10 mouse cellular contexts compared by ENCODE assay signal in genomic region chr5:107046501-107046931, GRCm38 (mm10).
DNase-seq lines count a peak whose midpoint lies in the region; ATAC-seq and TF ChIP-seq lines count a peak whose summit lies in the region.
"Had no signal": no experiment of that assay in that cellular context is flagged by ENCODE, and none has a peak within 500 bp of the region (broad histone marks: within the 10 kb centered on the region; RNA-seq: fewer than 3 reads in every experiment).

No protein-coding gene starts in this region.

- H3K27me3 ChIP-seq in kidney, adult 2 months (replicated peaks; ENCODE audit: control insufficient read depth, insufficient read depth, low read length): no peaks in the 10 kb centered on the region
- H3K27me3 ChIP-seq in heart, embryonic 12.5 days (replicated peaks): 0 out of 2 replicates have a peak, but pooled peaks cover 9% of the 10 kb centered on the region
- no peaks in the 10 kb centered on the region for H3K27me3 ChIP-seq in small intestine, adult 2 months (ENCODE audit: control insufficient read depth, insufficient read depth, low read length)
- H3K27me3 ChIP-seq in hindbrain, embryonic 12.5 days: no peaks in the 10 kb centered on the region

- TF ChIP-seq POLR2A in kidney, adult 2 months (IDR thresholded peaks at IDR 0.05; ENCODE audit: low read depth, low read length): no peak
- TF ChIP-seq POLR2A in small intestine, adult 2 months (IDR thresholded peaks at IDR 0.05; ENCODE audit: low read depth, low read length): no peak

- TF ChIP-seq CTCF in kidney, adult 2 months (conservative IDR thresholded peaks at IDR 0.05; ENCODE audit: insufficient read depth, insufficient read length, low read depth, low read length): no peak
- no peak for TF ChIP-seq CTCF in small intestine, adult 2 months (IDR thresholded peaks at IDR 0.05; ENCODE audit: extremely low read depth, insufficient read length, insufficient replicate concordance, low read depth, low read length)

- H3K4me2 ChIP-seq in heart, embryonic 12.5 days: no peak overlapping the region
- H3K4me2 ChIP-seq in hindbrain, embryonic 12.5 days (replicated peaks): no peak overlapping the region
- H3K4me2 ChIP-seq: midbrain, embryonic 11.5 days had no signal

- no peak for ATAC-seq in heart, embryonic 12.5 days (ENCODE audit: insufficient number of reproducible peaks, low FRiP score)
- ATAC-seq in hindbrain, embryonic 12.5 days (ENCODE audit: low FRiP score): no peak
- ATAC-seq: CD4-positive, CD25-positive, alpha-beta regulatory T cell, adult 4 months had no signal

- H3K27ac ChIP-seq in kidney, adult 2 months (ENCODE audit: insufficient read depth, low read depth, low read length): peak overlapping the region; percentile 3; the same call in 1 of the 2 replicates
- H3K27ac ChIP-seq in heart, embryonic 12.5 days (ENCODE audit: poor library complexity, severe bottlenecking): peak overlapping the region; percentile 34; the same call in 1 of the 2 replicates
- H3K27ac ChIP-seq in small intestine, adult 2 months (ENCODE audit: insufficient read depth, low read depth, low read length): 0 out of 2 replicates have a peak overlapping the region, but pooled peaks have one; percentile 14
- no peak overlapping the region for H3K27ac ChIP-seq in hindbrain, embryonic 12.5 days

- H3K4me3 ChIP-seq in kidney, adult 2 months (ENCODE audit: insufficient read depth, low read depth, low read length): no peak overlapping the region
- no peak overlapping the region for H3K4me3 ChIP-seq in heart, embryonic 12.5 days
- no peak overlapping the region for H3K4me3 ChIP-seq in small intestine, adult 2 months (ENCODE audit: low read depth, low read length)
- no peak overlapping the region for H3K4me3 ChIP-seq in hindbrain, embryonic 12.5 days

- no peaks in the 10 kb centered on the region for H3K36me3 ChIP-seq in kidney, adult 2 months (ENCODE audit: control insufficient read depth, insufficient read depth, low read length)
- no peaks in the 10 kb centered on the region for H3K36me3 ChIP-seq in heart, embryonic 12.5 days
- no peaks in the 10 kb centered on the region for H3K36me3 ChIP-seq in small intestine, adult 2 months (ENCODE audit: control insufficient read depth, insufficient read depth, low read length)
- no peaks in the 10 kb centered on the region for H3K36me3 ChIP-seq in hindbrain, embryonic 12.5 days

- H3K9ac ChIP-seq in heart, embryonic 12.5 days: no peak overlapping the region
- no peak overlapping the region for H3K9ac ChIP-seq in hindbrain, embryonic 12.5 days

- no peaks in the 10 kb centered on the region for H3K9me3 ChIP-seq in heart, embryonic 12.5 days (replicated peaks)
- H3K9me3 ChIP-seq in hindbrain, embryonic 12.5 days (replicated peaks): no peaks in the 10 kb centered on the region

- 28% methylated on average over 4 of the region's 4 CpGs for WGBS in kidney, adult 2 months
- WGBS in heart, embryonic 12.5 days: 15% methylated on average over 4 of the region's 4 CpGs
- 49% methylated on average over 4 of the region's 4 CpGs for WGBS in small intestine, adult 2 months
- 22% methylated on average over 4 of the region's 4 CpGs for WGBS in hindbrain, embryonic 12.5 days

- H3K4me1 ChIP-seq in kidney, adult 2 months (ENCODE audit: control insufficient read depth, insufficient read depth, low read length): no peaks in the 10 kb centered on the region
- H3K4me1 ChIP-seq in heart, embryonic 12.5 days (replicated peaks): peaks cover 60% of the 10 kb centered on the region
- peaks cover 8% of the 10 kb centered on the region; the same call in 1 of the 2 replicates for H3K4me1 ChIP-seq in small intestine, adult 2 months (ENCODE audit: control insufficient read depth, insufficient read depth, insufficient read length, low read length)
- H3K4me1 ChIP-seq in hindbrain, embryonic 12.5 days: no peaks in the 10 kb centered on the region

- peak; percentile 36 for DNase-seq in kidney, adult 2 months
- DNase-seq in kidney, adult 18-20 months: no peak
- DNase-seq in kidney, postnatal 14 days: peak; percentile 44
- no peak for DNase-seq in adrenal gland, postnatal 4 days (ENCODE audit: low spot score in 2 of 2)
- DNase-seq in adrenal gland, adult 2 months: no peak

Comparison
In these comparisons a context has a peak if more than half of its experiments do, and no peak if none do; other contexts are left out.
1. DNase-seq: peak in kidney, adult 2 months (single experiment) and kidney, postnatal 14 days (single experiment); none in kidney, adult 18-20 months (single experiment), adrenal gland, postnatal 4 days (0 of 2) and adrenal gland, adult 2 months (single experiment).